Mouse (Mus musculus) liver (tissue): ENCODE data around the gene Tmeff2.
"Not testable (repeated sequence)": the region's sequence is repeated elsewhere in the genome, so short reads cannot be mapped to it uniquely, and the experiment has no call there.

ENCODE experiments used
- DNase-seq: peaks from one replicate; pipeline ENCODE4 v3.0.0-alpha.2; 2020; ENCODE audit warnings: mixed read lengths

Tmeff2 gene

DNA sequence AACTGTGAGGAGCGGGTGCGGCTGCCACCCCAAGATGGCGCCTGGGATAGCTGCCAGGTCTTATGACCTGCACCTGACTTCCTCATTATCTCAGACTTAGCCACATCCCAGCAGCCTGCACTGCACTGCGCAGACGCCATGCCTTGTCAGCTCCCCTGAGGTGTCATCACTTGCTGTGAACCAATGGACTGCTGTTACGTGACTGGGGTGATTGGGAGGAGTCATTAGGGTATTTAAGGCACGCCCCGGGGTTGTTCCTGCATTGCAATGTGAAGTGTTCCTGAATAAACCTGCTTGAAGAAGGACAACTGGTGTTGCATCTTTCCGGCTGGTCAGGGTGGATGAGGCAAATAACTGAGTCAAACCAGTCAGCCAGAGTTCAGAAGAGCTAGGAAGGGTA is at the start of gene Tmeff2:
Gene Tmeff2, plus strand, starts transcription at position 262 of the 400 bp plus-strand sequence.
- not testable (repeated sequence) for DNase-seq

- DNase-seq: no peak
These were observed 38.9 kb upstream of the Tmeff2 start for GRCm38 (mm10) chr1:50861515-50861914.

GRCm38 (mm10) chr1:50897696-50898095 is 2.8 kb upstream of the Tmeff2 start:
- no peak for DNase-seq

GRCm38 (mm10) chr1:50924838-50925355 is 24.4 kb downstream of the Tmeff2 start:
- no peak for DNase-seq

GRCm38 (mm10) chr1:50925356-50925921 is 25.0 kb downstream of the Tmeff2 start:
- DNase-seq: no peak

DNA sequence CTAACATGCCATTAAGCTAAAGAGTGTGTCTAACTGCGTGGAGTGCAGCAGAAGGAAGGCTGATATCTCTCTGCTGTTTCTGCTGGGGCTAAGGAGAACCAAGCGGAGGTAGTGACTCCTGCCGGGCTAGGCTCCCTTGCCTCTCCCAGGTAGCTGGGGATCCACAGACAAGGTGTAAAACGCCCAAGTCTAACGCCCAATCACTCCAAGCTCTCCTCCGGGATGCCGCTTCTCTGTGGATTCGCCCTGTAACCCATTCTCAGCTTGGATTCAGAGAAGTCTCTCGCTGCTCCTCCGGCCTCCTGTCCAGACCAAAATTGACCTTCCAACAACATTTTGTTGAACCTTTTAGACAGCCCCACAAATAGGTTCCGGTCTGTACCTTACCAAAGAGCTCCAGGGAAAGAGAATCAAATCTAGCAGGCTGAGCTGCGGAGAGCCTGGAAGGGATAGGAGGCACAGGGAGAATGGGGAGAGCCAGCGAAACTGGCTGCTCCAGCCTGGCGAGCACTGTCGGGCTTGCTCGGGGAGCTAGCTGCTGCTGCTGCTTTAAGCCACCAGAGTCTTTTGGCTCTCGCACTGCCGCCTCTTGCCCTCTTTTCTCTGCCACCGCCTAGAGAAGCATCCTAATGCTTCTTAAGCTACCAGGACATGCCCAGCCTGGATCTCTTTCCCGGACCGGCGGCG is 26.1 kb downstream of the Tmeff2 start:
- DNase-seq: peak; percentile 7

DNA sequence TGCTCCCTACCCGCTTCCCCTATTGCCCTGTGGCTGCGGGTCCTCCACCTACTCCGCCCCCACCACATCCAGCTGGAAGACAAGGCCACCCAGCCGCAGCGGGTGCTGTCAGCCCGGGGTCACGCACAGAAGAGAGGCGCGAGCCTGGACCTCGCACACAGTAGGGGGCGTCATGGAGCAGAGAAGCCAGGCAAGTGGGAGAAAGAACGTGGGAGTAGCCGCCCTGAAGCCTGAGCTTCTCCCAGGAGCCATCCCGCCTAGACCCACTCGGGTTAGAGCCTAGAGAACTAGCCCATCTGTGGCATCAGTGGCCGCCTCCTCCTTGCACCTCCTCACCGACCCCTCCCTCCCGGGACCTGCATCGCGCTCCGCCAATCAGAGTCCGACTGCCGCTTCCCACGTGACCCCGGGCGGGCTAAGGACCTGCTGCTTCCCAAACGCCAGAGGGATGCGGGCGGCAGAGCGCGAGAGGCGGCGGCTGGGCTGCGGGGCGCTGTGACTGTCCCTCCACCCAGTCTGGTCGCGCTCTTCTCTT is 26.7 kb downstream of the Tmeff2 start:
- DNase-seq: peak; percentile 70

DNA sequence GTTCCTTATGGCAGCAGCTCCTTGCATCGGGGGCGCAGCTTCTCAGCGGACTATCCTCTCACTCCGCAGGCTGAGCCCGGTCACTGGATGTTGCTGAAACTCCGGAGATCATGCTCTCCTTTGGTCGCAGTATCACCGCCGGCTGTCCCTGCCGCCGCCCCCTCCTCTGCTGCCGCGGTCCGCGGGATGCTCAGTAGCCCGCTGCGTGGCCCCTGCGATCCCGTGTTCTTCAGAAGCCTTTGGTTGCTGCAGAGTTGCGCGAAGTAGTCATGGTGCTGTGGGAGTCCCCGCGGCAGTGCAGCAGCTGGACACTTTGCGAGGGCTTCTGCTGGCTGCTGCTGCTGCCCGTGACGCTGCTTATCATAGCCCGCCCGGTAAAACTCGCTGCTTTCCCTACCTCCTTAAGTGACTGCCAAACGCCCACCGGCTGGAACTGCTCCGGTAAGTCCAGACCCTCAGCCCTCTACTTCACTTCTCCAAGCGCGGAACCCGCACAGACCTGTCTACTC is 27.3 kb downstream of the Tmeff2 start:
- no peak for DNase-seq

DNA sequence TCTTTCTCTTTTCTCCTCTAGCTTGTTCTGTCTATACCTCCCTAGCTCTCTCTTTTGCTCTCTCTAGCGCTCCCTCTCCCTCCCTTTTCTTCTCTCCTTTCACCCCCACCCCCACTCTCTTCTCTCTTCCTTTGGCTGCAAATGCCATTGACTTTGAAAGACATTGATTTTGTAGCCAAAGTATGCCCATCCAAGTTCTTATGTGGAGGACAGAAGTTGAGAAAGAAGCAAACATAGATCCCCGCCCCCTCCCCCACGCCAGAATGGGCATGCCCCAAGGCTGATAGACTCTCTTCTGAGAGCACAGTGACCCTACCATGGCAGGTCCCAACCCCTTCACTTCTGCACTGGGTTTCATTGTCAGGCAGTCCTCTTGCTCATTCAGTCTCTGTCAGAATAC is 28.3 kb downstream of the Tmeff2 start:
- no peak for DNase-seq

GRCm38 (mm10) chr1:50935076-50935475 is 34.6 kb downstream of the Tmeff2 start:
- no peak for DNase-seq

- DNase-seq: no peak
These were observed 35.0 kb downstream of the Tmeff2 start for GRCm38 (mm10) chr1:50935484-50935883.

DNA sequence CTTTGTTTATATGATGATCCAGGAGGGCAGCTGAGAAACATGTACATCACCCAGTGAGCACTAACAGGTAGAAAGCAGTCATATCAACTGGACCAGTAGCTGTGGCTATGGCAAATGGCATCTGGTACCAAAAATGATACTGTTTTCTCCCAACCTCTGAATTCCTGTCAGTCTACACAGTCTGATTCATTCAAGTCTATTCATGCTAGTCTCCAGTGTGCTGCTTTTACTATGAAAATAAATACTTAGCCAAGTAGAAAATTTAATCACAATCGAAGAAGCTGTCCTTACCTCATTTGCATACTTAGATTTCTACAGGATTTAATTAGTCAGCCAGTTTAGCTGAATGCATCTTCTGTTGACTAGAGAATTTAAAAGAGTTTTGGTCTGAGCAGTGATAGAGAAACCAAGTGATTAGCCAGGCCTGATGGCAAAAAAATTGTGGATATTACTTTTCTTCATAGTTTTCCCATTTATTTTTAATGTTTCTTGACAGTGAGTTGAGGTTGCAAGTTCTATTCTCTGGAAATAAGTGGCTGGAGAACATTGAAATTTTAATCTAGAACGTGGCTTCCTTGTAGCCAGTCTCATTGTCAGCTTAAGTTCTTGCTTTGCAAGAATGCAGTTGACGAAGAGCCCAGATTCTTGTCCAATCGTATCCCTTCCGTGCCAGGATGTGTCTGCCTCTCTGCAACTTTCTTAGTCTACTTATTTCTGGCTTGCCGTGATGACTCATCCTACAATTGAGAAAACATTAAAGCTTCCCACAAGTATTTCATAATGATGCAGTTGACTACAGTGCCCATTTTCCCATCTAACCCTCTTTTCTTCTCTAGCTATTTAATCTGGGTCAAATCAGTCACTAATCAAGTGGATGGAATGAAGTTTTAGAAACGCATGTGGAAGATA is 39.9 kb downstream of the Tmeff2 start:
- DNase-seq: no peak

DNA sequence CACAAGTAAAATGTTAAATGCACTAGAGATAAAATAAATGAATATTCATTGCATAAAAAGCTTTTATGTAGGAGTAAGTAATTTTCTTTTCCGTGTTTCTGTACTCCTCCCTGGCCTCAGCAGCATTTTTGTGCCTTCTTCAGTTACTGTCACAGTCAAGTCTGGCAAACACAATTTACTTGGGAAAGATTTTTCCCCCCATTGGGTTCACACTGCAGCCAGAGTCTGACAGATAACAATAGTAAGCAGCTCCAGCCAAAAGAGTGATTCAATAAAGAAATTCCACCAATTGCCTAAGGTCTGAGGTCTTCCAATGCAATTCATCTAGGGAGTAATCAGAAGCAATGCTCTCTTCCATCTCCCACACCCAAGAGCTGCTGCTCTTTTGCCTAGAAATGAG is 48.1 kb downstream of the Tmeff2 start:
- no peak for DNase-seq

DNA sequence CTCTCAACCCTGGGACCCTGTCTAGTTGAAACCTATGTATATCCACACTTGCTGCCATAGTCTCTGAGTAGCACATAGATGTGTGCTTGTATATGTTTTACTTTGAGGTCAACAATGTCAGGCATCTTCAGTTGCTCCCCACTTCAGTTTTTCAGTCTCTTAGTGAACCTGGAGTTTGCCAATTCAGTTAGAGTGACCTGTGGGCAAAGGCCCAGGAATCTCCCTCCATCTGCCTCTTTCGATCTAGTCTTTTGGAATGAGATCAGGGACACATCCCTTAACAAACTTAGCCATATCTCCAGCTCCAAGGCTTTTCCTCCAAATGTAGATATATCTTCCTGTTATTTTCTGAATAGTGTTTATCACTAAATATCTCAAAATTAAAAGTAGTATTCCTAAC is 58.4 kb downstream of the Tmeff2 start:
- no peak for DNase-seq

- peak; percentile 5 for DNase-seq
These were observed 61.7 kb downstream of the Tmeff2 start for GRCm38 (mm10) chr1:50961954-50962648.

DNA sequence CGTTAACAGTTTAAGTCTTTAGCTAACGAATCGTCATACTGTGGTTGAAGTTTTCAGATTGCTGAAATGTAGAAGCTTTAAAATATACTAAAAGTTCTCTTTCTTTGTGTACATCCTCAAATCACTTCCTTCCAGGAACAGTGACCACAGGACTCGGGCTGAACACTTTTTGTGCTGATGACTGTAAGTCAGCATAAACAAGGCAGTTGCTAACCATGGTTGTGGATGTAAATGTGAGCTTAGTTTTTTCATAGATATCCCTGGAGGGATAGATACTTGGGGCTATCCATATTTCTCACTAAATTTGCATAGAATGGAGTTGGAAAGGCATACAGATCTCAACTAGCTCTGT is 62.2 kb downstream of the Tmeff2 start:
- no peak for DNase-seq

GRCm38 (mm10) chr1:50969685-50970084 is 69.2 kb downstream of the Tmeff2 start:
- no peak for DNase-seq

DNA sequence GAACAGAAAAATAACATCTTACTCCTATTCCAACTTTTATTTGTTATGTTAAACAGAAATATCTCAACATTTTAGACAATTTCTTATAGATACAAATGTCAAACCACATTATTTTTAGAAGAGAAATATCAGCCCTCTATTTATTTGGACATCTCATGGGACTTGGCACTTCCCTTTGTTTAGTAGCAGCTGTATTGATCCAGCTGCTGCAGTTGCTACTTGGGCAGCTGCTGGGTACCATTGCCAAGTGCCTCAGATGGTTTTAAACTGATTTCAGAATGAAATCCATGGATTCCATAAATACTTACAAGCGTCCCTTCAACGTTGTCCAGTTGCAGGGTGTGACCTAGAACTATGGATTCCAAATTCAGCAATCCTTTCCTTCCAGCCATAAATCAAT is 70.4 kb downstream of the Tmeff2 start:
- DNase-seq: no peak

DNA sequence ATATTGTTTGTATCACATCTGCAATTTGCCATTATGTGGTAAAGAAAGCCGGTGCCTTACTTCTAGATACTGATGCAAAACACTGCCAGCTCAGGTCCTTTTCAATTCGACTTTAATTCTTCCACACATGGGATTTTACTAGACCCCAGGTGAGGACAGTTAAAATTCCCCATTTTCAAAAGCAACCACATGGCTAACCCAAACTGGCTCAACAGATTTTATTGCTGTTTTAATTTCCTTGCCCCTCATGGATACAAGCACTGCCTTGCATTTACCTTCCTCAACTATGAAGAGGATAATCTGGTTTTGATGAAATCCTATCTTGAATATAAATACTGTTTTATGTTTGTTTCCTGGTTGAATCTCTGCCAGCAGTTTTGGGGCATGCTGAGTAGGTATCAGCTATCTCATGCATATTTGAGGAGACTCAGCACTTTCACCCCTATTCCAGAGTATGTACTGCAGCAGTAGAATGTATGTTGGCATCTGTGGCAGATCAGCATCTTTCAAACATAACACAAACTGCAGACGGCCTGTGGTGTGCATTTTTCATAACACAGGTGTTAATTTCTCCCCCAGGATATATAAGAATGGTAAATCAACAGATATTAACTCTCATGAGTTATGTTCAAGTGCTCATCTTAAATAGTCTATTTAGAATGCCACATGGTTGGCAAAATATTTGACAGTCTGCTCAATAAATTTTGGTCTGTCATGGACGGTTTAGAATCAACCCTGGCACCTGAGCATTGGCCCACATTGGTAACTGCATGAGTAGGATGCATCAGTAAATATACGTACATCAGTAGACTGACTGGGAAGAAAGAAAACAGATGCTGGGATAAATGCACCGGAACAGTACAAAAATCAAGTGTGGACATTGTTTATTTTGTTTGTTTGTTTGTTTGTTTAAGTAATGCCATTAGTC is 72.3 kb downstream of the Tmeff2 start:
- DNase-seq: no peak

- no peak for DNase-seq
These were observed 79.1 kb downstream of the Tmeff2 start for GRCm38 (mm10) chr1:50979358-50980081.

- DNase-seq: no peak
These were observed 80.1 kb downstream of the Tmeff2 start for GRCm38 (mm10) chr1:50980591-50980990.
